In the genomic region with DNA sequence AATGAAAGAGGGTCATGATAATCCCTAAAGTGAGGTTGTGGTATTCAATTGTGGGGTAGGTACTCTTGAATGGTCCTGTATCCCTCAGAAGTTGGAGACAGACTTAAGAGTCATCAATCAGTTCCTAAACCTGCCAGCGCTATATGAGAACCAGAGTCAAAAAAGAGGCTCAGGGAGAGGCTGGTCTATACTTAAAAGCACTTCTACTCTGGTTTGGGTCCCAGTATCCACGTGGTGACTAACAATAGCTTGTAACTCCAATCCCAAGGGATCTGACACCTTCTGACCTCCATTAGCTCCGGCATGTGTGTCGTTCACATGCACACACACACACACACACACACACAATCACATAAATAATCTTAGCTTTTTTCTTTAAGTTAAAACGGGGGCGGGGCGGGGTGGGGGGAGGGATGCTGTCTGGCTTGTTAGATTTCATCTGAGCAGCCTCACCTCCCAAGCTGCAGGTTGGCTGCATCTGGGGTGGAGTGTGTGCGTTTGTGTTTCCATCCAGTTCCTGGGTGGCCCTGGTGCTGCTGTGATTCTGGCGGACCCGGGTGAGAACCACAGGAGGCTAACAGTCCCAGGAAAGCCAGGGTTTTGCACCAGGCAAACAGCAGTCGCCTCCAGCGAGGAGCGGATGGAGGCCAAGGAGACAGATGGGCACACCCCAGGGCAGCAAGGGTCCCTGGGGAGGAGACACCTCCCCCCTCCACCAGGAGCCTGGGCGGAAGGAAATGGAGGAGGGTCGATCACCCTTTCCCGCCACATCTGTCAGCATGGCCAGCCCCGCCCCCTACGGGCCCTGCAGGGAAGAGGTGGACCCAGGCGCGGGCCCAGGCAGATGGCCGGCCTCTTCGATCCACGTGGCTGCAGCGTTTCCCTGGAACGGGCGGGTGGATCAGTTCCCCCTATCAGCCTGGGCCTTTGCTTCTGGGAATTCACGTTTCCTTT, we compare ENCODE assay signal across 8 mouse cellular contexts. TPM values are rescaled to one million over a fixed set of nuclear protein-coding genes. Genes with fewer than 3 reads are reported as not detected.
DNase-seq lines count a peak whose midpoint lies in the region; ATAC-seq and TF ChIP-seq lines count a peak whose summit lies in the region.

No protein-coding gene starts in this region.

- H3K9ac ChIP-seq in embryonic facial prominence, embryonic 15.5 days = peak overlapping the region; percentile 26; the same call in 1 of the 2 replicates
- H3K9ac ChIP-seq in heart, embryonic 14.5 days (ENCODE audit: low read length) = peak overlapping the region; percentile 66
- no peak overlapping the region; the same call in 1 of the 2 replicates for H3K9ac ChIP-seq in kidney, postnatal 0 days (ENCODE audit: low read depth, low read length)
- no peak overlapping the region for H3K9ac ChIP-seq in lung, postnatal 0 days (replicated peaks; ENCODE audit: low read depth)

- peak; percentile 35; the same call in 1 of the 2 replicates for ATAC-seq in embryonic facial prominence, embryonic 15.5 days (ENCODE audit: insufficient number of reproducible peaks, low FRiP score, low TSS enrichment, low read depth)
- peak; percentile 29; the same call in 1 of the 2 replicates for ATAC-seq in heart, embryonic 14.5 days (ENCODE audit: insufficient number of reproducible peaks, insufficient read depth, low FRiP score, low read depth)
- peak; percentile 62 for ATAC-seq in kidney, postnatal 0 days (replicated peaks; ENCODE audit: low FRiP score, low read depth)
- ATAC-seq in lung, postnatal 0 days = peak; percentile 59

- H3K27me3 ChIP-seq in embryonic facial prominence, embryonic 15.5 days = no peaks in the 10 kb centered on the region
- H3K27me3 ChIP-seq in heart, embryonic 14.5 days (ENCODE audit: control insufficient read depth, insufficient read depth, low read length) = no peaks in the 10 kb centered on the region
- H3K27me3 ChIP-seq in kidney, postnatal 0 days (ENCODE audit: insufficient read depth, low read length) = no peaks in the 10 kb centered on the region
- H3K27me3 ChIP-seq in lung, postnatal 0 days (replicated peaks; ENCODE audit: insufficient read depth, low read length) = no peaks in the 10 kb centered on the region

- peaks cover 17% of the 10 kb centered on the region for H3K4me1 ChIP-seq in bone marrow, adult 2 months (ENCODE audit: control insufficient read depth, insufficient read depth, low read length)
- peaks cover 33% of the 10 kb centered on the region for H3K4me1 ChIP-seq in embryonic facial prominence, embryonic 15.5 days
- H3K4me1 ChIP-seq in heart, embryonic 14.5 days (ENCODE audit: control insufficient read depth in 2 of 2, insufficient read depth in 2 of 2, low read length in 2 of 2) = peaks cover 21 to 47% of the 10 kb centered on the region in 2 experiments
- peaks cover 16% of the 10 kb centered on the region for H3K4me1 ChIP-seq in kidney, postnatal 0 days (replicated peaks; ENCODE audit: insufficient read depth, low read length)
- peaks cover 24% of the 10 kb centered on the region; the same call in 1 of the 2 replicates for H3K4me1 ChIP-seq in lung, postnatal 0 days (ENCODE audit: insufficient read depth, low read depth, low read length)

- no peaks in the 10 kb centered on the region for H3K36me3 ChIP-seq in embryonic facial prominence, embryonic 15.5 days
- H3K36me3 ChIP-seq in heart, embryonic 14.5 days (ENCODE audit: control insufficient read depth, insufficient read depth, low read length) = no peaks in the 10 kb centered on the region
- H3K36me3 ChIP-seq in kidney, postnatal 0 days (ENCODE audit: insufficient read depth, low read length) = no peaks in the 10 kb centered on the region
- no peaks in the 10 kb centered on the region for H3K36me3 ChIP-seq in lung, postnatal 0 days (ENCODE audit: insufficient read depth, low read length)

- peak overlapping the region; percentile 26 for H3K27ac ChIP-seq in bone marrow, adult 2 months (ENCODE audit: control insufficient read depth, insufficient read depth, low read depth, low read length, poor library complexity)
- H3K27ac ChIP-seq in embryonic facial prominence, embryonic 15.5 days (replicated peaks) = peak overlapping the region; percentile 45
- H3K27ac ChIP-seq in heart, embryonic 14.5 days (replicated peaks in 1 of 2; ENCODE audit: control insufficient read depth in 1 of 2, insufficient read depth in 1 of 2, low read depth in 2 of 2, low read length in 2 of 2) = peak overlapping the region; percentile 53 to 75
- H3K27ac ChIP-seq in kidney, postnatal 0 days = peak overlapping the region; percentile 58
- no peak overlapping the region for H3K27ac ChIP-seq in lung, postnatal 0 days (ENCODE audit: low read length)

- no peak for TF ChIP-seq POLR2A in bone marrow, adult 2 months (IDR thresholded peaks at IDR 0.05; ENCODE audit: borderline replicate concordance, control insufficient read depth, low read depth, low read length)

- H3K4me2 ChIP-seq in embryonic facial prominence, embryonic 15.5 days (replicated peaks) = peak overlapping the region; percentile 65
- peak overlapping the region; percentile 73 for H3K4me2 ChIP-seq in heart, embryonic 14.5 days (ENCODE audit: low read length)
- peak overlapping the region; percentile 43 for H3K4me2 ChIP-seq in kidney, postnatal 0 days (ENCODE audit: low read length)
- peak overlapping the region; percentile 45 for H3K4me2 ChIP-seq in lung, postnatal 0 days (replicated peaks; ENCODE audit: low read depth, low read length)

- no peaks in the 10 kb centered on the region for H3K9me3 ChIP-seq in embryonic facial prominence, embryonic 15.5 days (replicated peaks)
- no peaks in the 10 kb centered on the region for H3K9me3 ChIP-seq in heart, embryonic 14.5 days (ENCODE audit: control insufficient read depth, low read length)
- no peaks in the 10 kb centered on the region for H3K9me3 ChIP-seq in kidney, postnatal 0 days (replicated peaks; ENCODE audit: low read length)
- no peaks in the 10 kb centered on the region for H3K9me3 ChIP-seq in lung, postnatal 0 days (ENCODE audit: low read length)

- peak overlapping the region; percentile 4 for H3K4me3 ChIP-seq in bone marrow, adult 2 months (replicated peaks; ENCODE audit: control insufficient read depth, low read depth, low read length)
- peak overlapping the region; percentile 34 for H3K4me3 ChIP-seq in embryonic facial prominence, embryonic 15.5 days (replicated peaks)
- peak overlapping the region; percentile 32 to 35 for H3K4me3 ChIP-seq in heart, embryonic 14.5 days (ENCODE audit: control insufficient read depth in 1 of 2, insufficient read depth in 1 of 2, low read depth in 1 of 2, low read length in 2 of 2)
- H3K4me3 ChIP-seq in kidney, postnatal 0 days (replicated peaks; ENCODE audit: low read depth, low read length) = peak overlapping the region; percentile 15; the same call in 1 of the 2 replicates
- H3K4me3 ChIP-seq in lung, postnatal 0 days (ENCODE audit: low read depth, low read length) = peak overlapping the region; percentile 4; the same call in 1 of the 2 replicates

- no peak for TF ChIP-seq EP300 in lung, postnatal 0 days (IDR thresholded peaks at IDR 0.05)

- WGBS in bone marrow, adult 2 months = 2% methylated on average over 27 of the region's 27 CpGs
- WGBS in embryonic facial prominence, embryonic 15.5 days = 2% methylated on average over 27 of the region's 27 CpGs
- 1% methylated on average over 27 of the region's 27 CpGs for WGBS in heart, embryonic 14.5 days
- WGBS in kidney, postnatal 0 days = 2% methylated on average over 27 of the region's 27 CpGs
- WGBS in lung, postnatal 0 days = 3% methylated on average over 23 of the region's 27 CpGs

- DNase-seq in CD8-positive naive resting alpha-beta T cell, adult 2 months (ENCODE audit: low read depth in 2 of 2, low spot score in 2 of 2) = peak; percentile 21 to 29
- DNase-seq in kidney, postnatal 0 days (ENCODE audit: low spot score) = peak; percentile 94
- DNase-seq in lung, postnatal 0 days (ENCODE audit: low spot score) = peak; percentile 82
- DNase-seq in ovary, postnatal 36 days (ENCODE audit: low spot score) = peak; percentile 87
- peak; percentile 78 for DNase-seq in thymus, postnatal 4 days

- no peak for TF ChIP-seq CTCF in bone marrow, adult 2 months (IDR thresholded peaks at IDR 0.05; ENCODE audit: control insufficient read depth, insufficient read depth, low read length)
- TF ChIP-seq CTCF in kidney, postnatal 0 days (IDR thresholded peaks at IDR 0.05; ENCODE audit: low read depth) = peak; percentile 55
- peak; percentile 48 for TF ChIP-seq CTCF in lung, postnatal 0 days (IDR thresholded peaks at IDR 0.05)

RNA-seq across cellular contexts. Expression of a gene that starts 37.0 kb away (rescaled TPM):
- 25.2 and 41.8 TPM in 2 replicates for polyA plus RNA-seq in bone marrow, adult 2 months (2011; ENCODE audit: insufficient read depth, insufficient read length, low replicate concordance, missing spikeins)
- polyA plus RNA-seq in embryonic facial prominence, embryonic 15.5 days (2015; fragmentation: Nextera tagmentation; extraction: Ambion mirVana) = 14.5 and 15.3 TPM in 2 replicates
- 2.4 and 2.8 TPM in 2 replicates for polyA plus RNA-seq in heart, embryonic 14.5 days (2014; fragmentation: Nextera tagmentation; extraction: Ambion mirVana)
- polyA plus RNA-seq in kidney, postnatal 0 days (2015; fragmentation: Nextera tagmentation; extraction: Ambion mirVana) = 12.3 and 12.5 TPM in 2 replicates
- polyA plus RNA-seq in lung, postnatal 0 days (2015; fragmentation: Nextera tagmentation; extraction: Ambion mirVana) = 11.9 and 14.2 TPM in 2 replicates

RNA-seq across cellular contexts. Expression of a gene that starts 50.0 kb away (rescaled TPM):
- 111 and 170 TPM in 2 replicates for polyA plus RNA-seq in bone marrow, adult 2 months (2011; ENCODE audit: insufficient read depth, insufficient read length, low replicate concordance, missing spikeins)
- 337 and 355 TPM in 2 replicates for polyA plus RNA-seq in embryonic facial prominence, embryonic 15.5 days (2015; fragmentation: Nextera tagmentation; extraction: Ambion mirVana)
- polyA plus RNA-seq in heart, embryonic 14.5 days (2014; fragmentation: Nextera tagmentation; extraction: Ambion mirVana) = 342 and 368 TPM in 2 replicates
- 307 and 309 TPM in 2 replicates for polyA plus RNA-seq in kidney, postnatal 0 days (2015; fragmentation: Nextera tagmentation; extraction: Ambion mirVana)
- polyA plus RNA-seq in lung, postnatal 0 days (2015; fragmentation: Nextera tagmentation; extraction: Ambion mirVana) = 342 and 350 TPM in 2 replicates

Comparison
In these comparisons a context has a peak if more than half of its experiments do, and no peak if none do; other contexts are left out.
1. DNase-seq: peak in every context shown above with its lines; median percentile 94 in kidney, postnatal 0 days; 87 in ovary, postnatal 36 days; 82 in lung, postnatal 0 days; 78 in thymus, postnatal 4 days; 25 in CD8-positive naive resting alpha-beta T cell, adult 2 months.
2. H3K9ac ChIP-seq: peak in embryonic facial prominence, embryonic 15.5 days (single experiment) and heart, embryonic 14.5 days (single experiment); none in kidney, postnatal 0 days (single experiment) and lung, postnatal 0 days (single experiment).
3. Peak in every context shown above with its lines, with median percentiles within 50 percentile points of each other: H3K4me3 ChIP-seq, ATAC-seq and H3K4me2 ChIP-seq.